23 mouse cellular contexts compared by ENCODE assay signal in genomic region chr13:34323361-34323760, GRCm38 (mm10). TPM values are rescaled to one million over a fixed set of nuclear protein-coding genes. Genes with fewer than 3 reads are reported as not detected.
DNase-seq lines count a peak whose midpoint lies in the region; ATAC-seq and TF ChIP-seq lines count a peak whose summit lies in the region.
"Had no signal": no experiment of that assay in that cellular context is flagged by ENCODE, and none has a peak within 500 bp of the region (broad histone marks: within the 10 kb centered on the region; RNA-seq: fewer than 3 reads in every experiment).

No protein-coding gene starts in this region.

- no peak overlapping the region for H3K9ac ChIP-seq in liver, embryonic 12.5 days
- H3K9ac ChIP-seq in liver, embryonic 11.5 days (ENCODE audit: low read depth, low read length) = no peak overlapping the region
- no peak overlapping the region for H3K9ac ChIP-seq in liver, embryonic 15.5 days
- H3K9ac ChIP-seq in forebrain, postnatal 0 days = no peak overlapping the region
- H3K9ac ChIP-seq: embryonic facial prominence, embryonic 12.5 days; forebrain, embryonic 13.5 days; forebrain, embryonic 15.5 days had no signal

- DNase-seq in liver, embryonic 11.5 days (ENCODE audit: low spot score) = no peak
- DNase-seq in liver = no peak
- no peak for DNase-seq in forebrain, postnatal 0 days
- DNase-seq: adrenal gland, adult 8-10 months; adrenal gland, postnatal 14 days; adrenal gland, postnatal 36 days; B cell, adult 2 months; cerebellum, adult 11-12 months; cerebellum, adult 2 months; cerebellum, adult 9-10 months; cerebellum, postnatal 10 days; cerebellum, postnatal 25 days had no signal

- peaks cover 28% of the 10 kb centered on the region for H3K79me3 ChIP-seq in C2C12 (ENCODE audit: low read depth)

- TF ChIP-seq POLR2A in myocyte (IDR thresholded peaks at IDR 0.05; ENCODE audit: insufficient read length, low read depth) = no peak

- H3K4me3 ChIP-seq in liver, embryonic 12.5 days = no peak overlapping the region
- H3K4me3 ChIP-seq in liver, embryonic 11.5 days (ENCODE audit: low read depth, low read length) = no peak overlapping the region
- no peak overlapping the region for H3K4me3 ChIP-seq in liver, embryonic 15.5 days (replicated peaks)
- H3K4me3 ChIP-seq in C2C12 (ENCODE audit: insufficient read depth, poor library complexity, severe bottlenecking) (no peak overlapping the region), myocyte (no peak overlapping the region)
- H3K4me3 ChIP-seq in forebrain, postnatal 0 days (ENCODE audit: low read depth, low read length) = no peak overlapping the region
- H3K4me3 ChIP-seq: embryonic facial prominence, embryonic 10.5 days; embryonic facial prominence, embryonic 12.5 days; forebrain, embryonic 13.5 days; forebrain, embryonic 15.5 days had no signal

- no peaks in the 10 kb centered on the region for H3K9me3 ChIP-seq in liver, embryonic 12.5 days (replicated peaks)
- no peaks in the 10 kb centered on the region for H3K9me3 ChIP-seq in liver, embryonic 11.5 days (ENCODE audit: control insufficient read depth, low read length)
- no peaks in the 10 kb centered on the region for H3K9me3 ChIP-seq in liver, embryonic 15.5 days (replicated peaks)
- H3K9me3 ChIP-seq in forebrain, postnatal 0 days (ENCODE audit: low read length) = no peaks in the 10 kb centered on the region
- H3K9me3 ChIP-seq: embryonic facial prominence, embryonic 10.5 days; embryonic facial prominence, embryonic 12.5 days; forebrain, embryonic 13.5 days; forebrain, embryonic 15.5 days; G1E had no signal

- WGBS in liver, embryonic 12.5 days (ENCODE audit: insufficient replicate concordance) = 75% methylated on average over 2 of the region's 2 CpGs
- WGBS in liver, embryonic 11.5 days = 91% methylated on average over 2 of the region's 2 CpGs
- 89% methylated on average over 2 of the region's 2 CpGs for WGBS in liver, embryonic 15.5 days (ENCODE audit: insufficient replicate concordance)
- WGBS in forebrain, postnatal 0 days = 94% methylated on average over 2 of the region's 2 CpGs

- H3K79me2 ChIP-seq in C2C12 (ENCODE audit: control insufficient read depth, insufficient read depth) (peaks cover 96% of the 10 kb centered on the region), myocyte (ENCODE audit: control insufficient read depth, insufficient read depth) (no peaks in the 10 kb centered on the region)

- H3K27me3 ChIP-seq in liver, embryonic 12.5 days (replicated peaks) = no peaks in the 10 kb centered on the region
- no peaks in the 10 kb centered on the region for H3K27me3 ChIP-seq in liver, embryonic 11.5 days (replicated peaks; ENCODE audit: control insufficient read depth, insufficient read depth, low read length)
- H3K27me3 ChIP-seq in liver, embryonic 15.5 days = no peaks in the 10 kb centered on the region
- H3K27me3 ChIP-seq in C2C12 (ENCODE audit: control insufficient read depth, insufficient read depth, insufficient read length) (no peaks in the 10 kb centered on the region), myocyte (ENCODE audit: control insufficient read depth, insufficient read depth, insufficient read length) (no peaks in the 10 kb centered on the region)
- H3K27me3 ChIP-seq in forebrain, postnatal 0 days (ENCODE audit: insufficient read depth, low read length) = no peaks in the 10 kb centered on the region
- H3K27me3 ChIP-seq: embryonic facial prominence, embryonic 12.5 days; forebrain, embryonic 13.5 days; forebrain, embryonic 15.5 days; Patski had no signal

- TF ChIP-seq CTCF in C2C12 (IDR thresholded peaks at IDR 0.05; ENCODE audit: control insufficient read depth, insufficient read depth, insufficient read length) = no peak
- TF ChIP-seq CTCF in forebrain, postnatal 0 days (IDR thresholded peaks at IDR 0.05; ENCODE audit: low read depth) = no peak

- H3K4me1 ChIP-seq in liver, embryonic 12.5 days = peaks cover 84% of the 10 kb centered on the region
- peaks cover 12% of the 10 kb centered on the region for H3K4me1 ChIP-seq in liver, embryonic 11.5 days (replicated peaks; ENCODE audit: control insufficient read depth, insufficient read depth, low read length)
- peaks cover 86% of the 10 kb centered on the region for H3K4me1 ChIP-seq in liver, embryonic 15.5 days (replicated peaks)
- no peaks in the 10 kb centered on the region for H3K4me1 ChIP-seq in forebrain, postnatal 0 days (ENCODE audit: insufficient read depth)
- H3K4me1 ChIP-seq: embryonic facial prominence, embryonic 12.5 days; forebrain, embryonic 13.5 days; forebrain, embryonic 15.5 days had no signal

- H3K27ac ChIP-seq in liver, embryonic 12.5 days = 0 out of 2 replicates have a peak overlapping the region, but pooled peaks have one; percentile 13
- H3K27ac ChIP-seq in liver, embryonic 11.5 days (ENCODE audit: low read depth, low read length) = no peak overlapping the region
- H3K27ac ChIP-seq in liver, embryonic 15.5 days (replicated peaks) = peak overlapping the region; percentile 15; the same call in 1 of the 2 replicates
- H3K27ac ChIP-seq in forebrain, postnatal 0 days (ENCODE audit: low read depth, low read length) = no peak overlapping the region
- H3K27ac ChIP-seq: embryonic facial prominence, embryonic 10.5 days; embryonic facial prominence, embryonic 12.5 days; forebrain, embryonic 13.5 days; forebrain, embryonic 15.5 days had no signal

- no peak overlapping the region for H3ac ChIP-seq in C2C12 (ENCODE audit: control insufficient read depth, insufficient read length, low read depth)
- no peak overlapping the region for H3ac ChIP-seq in myocyte (ENCODE audit: control insufficient read depth, insufficient read length)

- no peak overlapping the region for H3K4me2 ChIP-seq in liver, embryonic 12.5 days
- no peak overlapping the region for H3K4me2 ChIP-seq in liver, embryonic 11.5 days
- H3K4me2 ChIP-seq in liver, embryonic 15.5 days = no peak overlapping the region
- no peak overlapping the region for H3K4me2 ChIP-seq in myocyte (ENCODE audit: low read depth)
- H3K4me2 ChIP-seq in forebrain, postnatal 0 days (ENCODE audit: low read depth) = no peak overlapping the region
- H3K4me2 ChIP-seq: embryonic facial prominence, embryonic 12.5 days; forebrain, embryonic 13.5 days; forebrain, embryonic 15.5 days had no signal

- H3K36me3 ChIP-seq in liver, embryonic 12.5 days = peaks cover 78% of the 10 kb centered on the region
- H3K36me3 ChIP-seq in liver, embryonic 11.5 days (ENCODE audit: control insufficient read depth, insufficient read depth, low read length) = no peaks in the 10 kb centered on the region
- H3K36me3 ChIP-seq in liver, embryonic 15.5 days (replicated peaks) = peaks cover 62% of the 10 kb centered on the region
- H3K36me3 ChIP-seq in C2C12 (ENCODE audit: control insufficient read depth, insufficient read depth) (peaks cover 4% of the 10 kb centered on the region), myocyte (ENCODE audit: control insufficient read depth, insufficient read depth) (no peaks in the 10 kb centered on the region)
- H3K36me3 ChIP-seq in forebrain, postnatal 0 days (ENCODE audit: insufficient read depth) = no peaks in the 10 kb centered on the region
- H3K36me3 ChIP-seq: embryonic facial prominence, embryonic 10.5 days; embryonic facial prominence, embryonic 12.5 days; forebrain, embryonic 15.5 days had no signal

- no peak for ATAC-seq in liver, embryonic 12.5 days
- ATAC-seq in liver, embryonic 11.5 days (replicated peaks; ENCODE audit: low FRiP score) = no peak
- ATAC-seq in liver, embryonic 15.5 days (ENCODE audit: insufficient read depth) = no peak
- ATAC-seq in forebrain, postnatal 0 days = no peak
- ATAC-seq: activated CD4-positive, CD25-positive, alpha-beta regulatory T cell, adult 4 months; forebrain, embryonic 13.5 days; forebrain, embryonic 15.5 days; Patski had no signal

TF ChIP-seq in C2C12, 6 proteins besides CTCF, POLR2A, EP300 and RAD21:
- TF ChIP-seq MYOD1 (IDR thresholded peaks at IDR 0.05; ENCODE audit: control insufficient read depth, insufficient read length, low read depth) = peak; percentile 75
- TF ChIP-seq USF1 (IDR thresholded peaks at IDR 0.05; ENCODE audit: low read depth) = no peak
TF ChIP-seq in C2C12: peak in this region for 1.

TF ChIP-seq in myocyte, 11 proteins besides CTCF, POLR2A, EP300 and RAD21:
- TF ChIP-seq TCF3 (IDR thresholded peaks at IDR 0.05; ENCODE audit: insufficient read length, low read depth) = no peak
- TF ChIP-seq MYOD1 (IDR thresholded peaks at IDR 0.05; ENCODE audit: control insufficient read depth in 1 of 3, insufficient read length in 2 of 3, low read depth in 2 of 3) = peak in 2 of 3 experiments; percentile 56 to 64
- TF ChIP-seq USF1 (IDR thresholded peaks at IDR 0.05; ENCODE audit: low read depth) = no peak
- TF ChIP-seq CEBPB (IDR thresholded peaks at IDR 0.05; ENCODE audit: insufficient read depth, poor library complexity, severe bottlenecking) = no peak
- TF ChIP-seq MYOG (IDR thresholded peaks at IDR 0.05; ENCODE audit: control insufficient read depth in 1 of 3, insufficient read depth in 1 of 3, insufficient read length in 2 of 3, low read depth in 2 of 3) = peak in 1 of 3 experiments; percentile 58

RNA-seq across cellular contexts. Expression of gene Slc22a23, which starts 21.6 kb away (rescaled TPM):
- 12.8 and 13.8 TPM in 2 replicates for polyA plus RNA-seq in liver, embryonic 12.5 days (2016; fragmentation: Nextera tagmentation; extraction: Ambion mirVana)
- 11.0 and 11.6 TPM in 2 replicates for polyA plus RNA-seq in liver, embryonic 11.5 days (2014; fragmentation: Nextera tagmentation; extraction: Ambion mirVana)
- polyA plus RNA-seq in liver, embryonic 15.5 days (2015; fragmentation: Nextera tagmentation; extraction: Ambion mirVana) = 7.4 and 9.1 TPM in 2 replicates
- polyA plus RNA-seq in C2C12 (2012; fragmentation: generic; extraction: Trizol) = 10.9 TPM
- polyA plus RNA-seq in myocyte (2012; fragmentation: generic; extraction: Trizol) = 8.5 TPM
- total RNA-seq in forebrain, postnatal 0 days (2014; rRNA removed) = 74.8 and 87.9 TPM in 2 replicates
- 8.7 and 10.3 TPM in 2 replicates for polyA plus RNA-seq in forebrain, postnatal 0 days (2015; fragmentation: Nextera tagmentation; extraction: Ambion mirVana)

Comparison
In these comparisons a context has a peak if more than half of its experiments do, and no peak if none do; other contexts are left out.
1. H3K27ac ChIP-seq: peak in liver, embryonic 12.5 days (single experiment) and liver, embryonic 15.5 days (single experiment); none in liver, embryonic 11.5 days (single experiment) and forebrain, postnatal 0 days (single experiment).